Mouse (Mus musculus): Measurements from ENCODE around the gene Trim15. TPM values are rescaled to one million over a fixed set of nuclear protein-coding genes. Genes with fewer than 3 reads are reported as not detected.

Gene Trim15
- polyA plus RNA-seq, 1 experiment from 2014 or later = 0.08 TPM

- DNase-seq (ENCODE audit: low spot score) (no peak), ATAC-seq (ENCODE audit: insufficient number of reproducible peaks, low FRiP score, low TSS enrichment, low read depth) (no peak)
- Histone ChIP-seq H3K4me3 (ENCODE audit: low read depth, low read length) (no peak overlapping the region), H3K9me3 (ENCODE audit: control insufficient read depth, low read length) (no peaks in the 10 kb centered on the region), H3K4me2 (ENCODE audit: low read depth, severe bottlenecking) (no peak overlapping the region), H3K36me3 (ENCODE audit: control insufficient read depth, insufficient read depth, low read length) (peaks cover 11% of the 10 kb centered on the region; the same call in 1 of the 2 replicates), H3K4me1 (ENCODE audit: control insufficient read depth, insufficient read depth, low read length) (no peaks in the 10 kb centered on the region), H3K27me3 (ENCODE audit: control insufficient read depth, insufficient read depth, low read length) (no peaks in the 10 kb centered on the region), H3K9ac (ENCODE audit: low read length) (no peak overlapping the region), H3K27ac (replicated peaks; ENCODE audit: low read depth, low read length) (no peak overlapping the region)
- whole genome bisulfite sequencing = 88% methylated on average over 3 of the region's 3 CpGs
These were observed 8.8 kb downstream of the Trim15 start for GRCm38 (mm10) chr17:36858181-36858580.

- no peaks in the 10 kb centered on the region for H3K9me3 ChIP-seq (ENCODE audit: control insufficient read depth, low read length)
- H3K4me3 ChIP-seq (ENCODE audit: low read depth, low read length) = no peak overlapping the region
- ATAC-seq (ENCODE audit: insufficient number of reproducible peaks, low FRiP score, low TSS enrichment, low read depth) = no peak
- WGBS = 98% methylated on average over 4 of the region's 4 CpGs
- no peak overlapping the region for H3K9ac ChIP-seq (ENCODE audit: low read length)
- H3K27me3 ChIP-seq (ENCODE audit: control insufficient read depth, insufficient read depth, low read length) = no peaks in the 10 kb centered on the region
- H3K36me3 ChIP-seq (ENCODE audit: control insufficient read depth, insufficient read depth, low read length) = peaks cover 17% of the 10 kb centered on the region
- H3K27ac ChIP-seq (replicated peaks; ENCODE audit: low read depth, low read length) = no peak overlapping the region
- H3K4me2 ChIP-seq (ENCODE audit: low read depth, severe bottlenecking) = no peak overlapping the region
- no peaks in the 10 kb centered on the region for H3K4me1 ChIP-seq (ENCODE audit: control insufficient read depth, insufficient read depth, low read length)
- DNase-seq (ENCODE audit: low spot score) = no peak
These were observed 10.8 kb downstream of the Trim15 start for GRCm38 (mm10) chr17:36856236-36856635.

GRCm38 (mm10) chr17:36855484-36855883, 11.5 kb downstream of the Trim15 start:
- no peaks in the 10 kb centered on the region for H3K27me3 ChIP-seq (ENCODE audit: control insufficient read depth, insufficient read depth, low read length)
- H3K9ac ChIP-seq (ENCODE audit: low read length) = no peak overlapping the region
- no peaks in the 10 kb centered on the region for H3K9me3 ChIP-seq (ENCODE audit: control insufficient read depth, low read length)
- DNase-seq (ENCODE audit: low spot score) (no peak), ATAC-seq (ENCODE audit: insufficient number of reproducible peaks, low FRiP score, low TSS enrichment, low read depth) (no peak)
- peaks cover 19% of the 10 kb centered on the region for H3K36me3 ChIP-seq (ENCODE audit: control insufficient read depth, insufficient read depth, low read length)
- no peak overlapping the region for H3K4me2 ChIP-seq (ENCODE audit: low read depth, severe bottlenecking)
- no peak overlapping the region for H3K27ac ChIP-seq (replicated peaks; ENCODE audit: low read depth, low read length)
- H3K4me1 ChIP-seq (ENCODE audit: control insufficient read depth, insufficient read depth, low read length) = no peaks in the 10 kb centered on the region
- H3K4me3 ChIP-seq (ENCODE audit: low read depth, low read length) = no peak overlapping the region
- WGBS = 92% methylated on average over 3 of the region's 3 CpGs

GRCm38 (mm10) chr17:36851627-36852026, 15.4 kb downstream of the Trim15 start:
- H3K27ac ChIP-seq (replicated peaks; ENCODE audit: low read depth, low read length) = no peak overlapping the region
- no peak overlapping the region for H3K4me2 ChIP-seq (ENCODE audit: low read depth, severe bottlenecking)
- peaks cover 12% of the 10 kb centered on the region for H3K36me3 ChIP-seq (ENCODE audit: control insufficient read depth, insufficient read depth, low read length)
- H3K27me3 ChIP-seq (ENCODE audit: control insufficient read depth, insufficient read depth, low read length) = no peaks in the 10 kb centered on the region
- H3K9me3 ChIP-seq (ENCODE audit: control insufficient read depth, low read length) = no peaks in the 10 kb centered on the region
- no peak overlapping the region for H3K4me3 ChIP-seq (ENCODE audit: low read depth, low read length)
- H3K4me1 ChIP-seq (ENCODE audit: control insufficient read depth, insufficient read depth, low read length) = no peaks in the 10 kb centered on the region
- WGBS = 82% methylated on average over 5 of the region's 5 CpGs
- H3K9ac ChIP-seq (ENCODE audit: low read length) = no peak overlapping the region
- ATAC-seq (ENCODE audit: insufficient number of reproducible peaks, low FRiP score, low TSS enrichment, low read depth) (no peak), DNase-seq (ENCODE audit: low spot score) (no peak)

DNA sequence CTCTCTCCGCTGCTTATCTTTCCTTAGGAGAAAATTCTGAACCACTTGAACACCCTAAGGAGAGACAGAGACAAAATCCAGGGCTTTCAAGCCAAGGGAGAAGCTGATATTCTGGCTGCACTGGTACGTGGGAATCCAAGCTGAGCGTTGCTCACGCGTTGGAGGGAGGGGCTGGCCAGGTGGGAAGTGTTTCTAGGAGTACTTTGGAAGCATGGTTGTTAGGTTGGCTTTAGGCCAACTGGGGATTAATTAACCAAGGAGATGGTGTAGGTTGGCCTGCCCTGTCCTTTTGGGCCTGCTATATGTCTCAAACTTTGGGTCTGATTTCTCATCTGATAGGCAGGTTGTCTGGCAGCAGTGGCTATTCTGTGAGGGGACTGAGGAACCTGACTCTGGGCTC, 15.8 kb downstream of the Trim15 start:
- Histone ChIP-seq H3K4me1 (ENCODE audit: control insufficient read depth, insufficient read depth, low read length) (no peaks in the 10 kb centered on the region), H3K36me3 (ENCODE audit: control insufficient read depth, insufficient read depth, low read length) (peaks cover 10% of the 10 kb centered on the region), H3K27me3 (ENCODE audit: control insufficient read depth, insufficient read depth, low read length) (no peaks in the 10 kb centered on the region), H3K4me2 (ENCODE audit: low read depth, severe bottlenecking) (no peak overlapping the region), H3K9ac (ENCODE audit: low read length) (no peak overlapping the region), H3K9me3 (ENCODE audit: control insufficient read depth, low read length) (no peaks in the 10 kb centered on the region), H3K27ac (replicated peaks; ENCODE audit: low read depth, low read length) (no peak overlapping the region), H3K4me3 (ENCODE audit: low read depth, low read length) (no peak overlapping the region)
- WGBS = 86% methylated on average over 5 of the region's 5 CpGs
- DNase-seq (ENCODE audit: low spot score) (no peak), ATAC-seq (ENCODE audit: insufficient number of reproducible peaks, low FRiP score, low TSS enrichment, low read depth) (no peak)

GRCm38 (mm10) chr17:36849992-36850391, 17.0 kb downstream of the Trim15 start:
- H3K4me2 ChIP-seq (ENCODE audit: low read depth, severe bottlenecking) = no peak overlapping the region
- H3K36me3 ChIP-seq (ENCODE audit: control insufficient read depth, insufficient read depth, low read length) = peaks cover 10% of the 10 kb centered on the region
- no peak overlapping the region for H3K27ac ChIP-seq (replicated peaks; ENCODE audit: low read depth, low read length)
- no peaks in the 10 kb centered on the region for H3K4me1 ChIP-seq (ENCODE audit: control insufficient read depth, insufficient read depth, low read length)
- H3K4me3 ChIP-seq (ENCODE audit: low read depth, low read length) = no peak overlapping the region
- H3K9me3 ChIP-seq (ENCODE audit: control insufficient read depth, low read length) = no peaks in the 10 kb centered on the region
- ATAC-seq (ENCODE audit: insufficient number of reproducible peaks, low FRiP score, low TSS enrichment, low read depth) (no peak), DNase-seq (ENCODE audit: low spot score) (no peak)
- 91% methylated on average over 2 of the region's 2 CpGs for WGBS
- H3K9ac ChIP-seq (ENCODE audit: low read length) = no peak overlapping the region
- no peaks in the 10 kb centered on the region for H3K27me3 ChIP-seq (ENCODE audit: control insufficient read depth, insufficient read depth, low read length)

DNA sequence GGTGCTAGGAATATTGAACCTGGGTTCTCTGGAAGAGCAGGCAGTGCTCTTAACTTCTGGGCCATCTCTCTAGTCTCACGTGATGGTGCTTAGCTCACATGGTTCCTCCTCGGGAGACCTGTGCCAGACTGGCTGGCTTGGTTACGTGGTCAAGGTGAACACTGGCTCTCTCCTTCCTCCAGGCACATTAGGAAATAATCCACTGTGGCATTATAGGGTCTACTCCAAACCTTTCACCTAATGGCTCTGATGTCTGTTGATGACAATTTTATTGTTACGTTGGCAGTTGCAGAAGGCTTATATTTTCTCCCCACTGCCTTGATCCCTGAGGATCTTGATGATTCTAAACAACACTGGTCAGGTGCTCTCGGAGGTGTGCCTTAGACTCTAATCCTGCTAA, 18.1 kb downstream of the Trim15 start:
- Histone ChIP-seq H3K4me2 (ENCODE audit: low read depth, severe bottlenecking) (no peak overlapping the region), H3K9ac (ENCODE audit: low read length) (no peak overlapping the region), H3K9me3 (ENCODE audit: control insufficient read depth, low read length) (no peaks in the 10 kb centered on the region), H3K4me3 (ENCODE audit: low read depth, low read length) (no peak overlapping the region), H3K27me3 (ENCODE audit: control insufficient read depth, insufficient read depth, low read length) (no peaks in the 10 kb centered on the region), H3K4me1 (ENCODE audit: control insufficient read depth, insufficient read depth, low read length) (no peaks in the 10 kb centered on the region), H3K27ac (replicated peaks; ENCODE audit: low read depth, low read length) (no peak overlapping the region), H3K36me3 (ENCODE audit: control insufficient read depth, insufficient read depth, low read length) (peaks cover 10% of the 10 kb centered on the region)
- ATAC-seq (ENCODE audit: insufficient number of reproducible peaks, low FRiP score, low TSS enrichment, low read depth) (no peak), DNase-seq (ENCODE audit: low spot score) (no peak)
- WGBS = 80% methylated on average over 5 of the region's 5 CpGs

DNA sequence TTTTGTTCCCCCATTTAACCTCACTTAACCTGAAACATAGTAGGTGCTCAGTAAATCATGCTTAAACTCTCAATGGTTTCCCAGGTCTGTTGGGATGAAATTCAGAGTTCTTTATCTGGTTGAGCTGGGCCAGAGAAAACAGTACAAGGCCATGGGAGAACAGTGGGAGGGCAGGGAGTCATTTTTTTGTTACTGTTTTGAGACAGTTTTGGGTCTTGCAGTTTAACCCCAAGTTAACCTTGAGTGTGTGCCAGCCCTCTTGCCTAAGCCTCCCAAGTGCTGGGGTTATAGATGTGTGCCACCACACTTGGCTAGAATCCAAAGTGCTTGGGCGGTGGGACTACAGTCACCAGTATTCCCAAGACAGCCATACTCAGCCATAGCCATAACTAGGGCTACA, 22.3 kb downstream of the Trim15 start:
- Histone ChIP-seq H3K4me3 (ENCODE audit: low read depth, low read length) (no peak overlapping the region), H3K4me2 (ENCODE audit: low read depth, severe bottlenecking) (no peak overlapping the region), H3K27me3 (ENCODE audit: control insufficient read depth, insufficient read depth, low read length) (no peaks in the 10 kb centered on the region), H3K9ac (ENCODE audit: low read length) (no peak overlapping the region), H3K4me1 (ENCODE audit: control insufficient read depth, insufficient read depth, low read length) (no peaks in the 10 kb centered on the region), H3K36me3 (ENCODE audit: control insufficient read depth, insufficient read depth, low read length) (no peaks in the 10 kb centered on the region), H3K27ac (replicated peaks; ENCODE audit: low read depth, low read length) (no peak overlapping the region), H3K9me3 (ENCODE audit: control insufficient read depth, low read length) (no peaks in the 10 kb centered on the region)
- 93% methylated on average over 1 of the region's 1 CpGs for WGBS
- DNase-seq (ENCODE audit: low spot score) (no peak), ATAC-seq (ENCODE audit: insufficient number of reproducible peaks, low FRiP score, low TSS enrichment, low read depth) (no peak)

DNA sequence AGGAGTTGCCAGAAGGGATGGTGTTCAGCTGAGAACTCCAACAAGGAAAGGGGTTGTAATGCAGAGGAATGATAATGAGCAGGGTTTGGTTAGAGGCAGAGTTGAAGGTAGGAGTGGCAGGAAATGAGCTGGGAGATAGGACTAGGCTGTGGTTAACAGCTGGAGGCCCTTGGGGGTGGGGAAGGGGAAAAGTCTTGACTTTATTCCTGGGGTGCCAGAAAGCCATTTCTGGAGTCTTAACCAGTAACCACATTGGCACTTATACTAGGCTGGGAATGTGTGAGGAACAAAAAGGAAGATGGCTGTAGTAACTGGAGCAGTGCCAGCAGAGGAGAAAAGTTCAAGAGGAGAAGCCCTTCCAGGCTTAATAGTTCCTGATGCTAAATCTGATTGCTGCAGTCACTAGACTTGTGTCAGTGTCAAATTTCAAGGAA, 22.7 kb downstream of the Trim15 start:
- no peak overlapping the region for H3K9ac ChIP-seq (ENCODE audit: low read length)
- no peaks in the 10 kb centered on the region for H3K9me3 ChIP-seq (ENCODE audit: control insufficient read depth, low read length)
- H3K4me3 ChIP-seq (ENCODE audit: low read depth, low read length) = no peak overlapping the region
- H3K4me2 ChIP-seq (ENCODE audit: low read depth, severe bottlenecking) = no peak overlapping the region
- no peaks in the 10 kb centered on the region for H3K27me3 ChIP-seq (ENCODE audit: control insufficient read depth, insufficient read depth, low read length)
- no peaks in the 10 kb centered on the region for H3K36me3 ChIP-seq (ENCODE audit: control insufficient read depth, insufficient read depth, low read length)
- DNase-seq (ENCODE audit: low spot score) (no peak), ATAC-seq (ENCODE audit: insufficient number of reproducible peaks, low FRiP score, low TSS enrichment, low read depth) (no peak)
- H3K27ac ChIP-seq (replicated peaks; ENCODE audit: low read depth, low read length) = no peak overlapping the region
- H3K4me1 ChIP-seq (ENCODE audit: control insufficient read depth, insufficient read depth, low read length) = no peaks in the 10 kb centered on the region
